Mouse (Mus musculus) neural tube, embryonic 15.5 days (tissue): Measurements from ENCODE around the gene Defb15. TPM values are rescaled to one million over a fixed set of nuclear protein-coding genes. Genes with fewer than 3 reads are reported as not detected.
"Not testable (repeated sequence)": the region's sequence is repeated elsewhere in the genome, so short reads cannot be mapped to it uniquely, and the experiment has no call there.

Source experiments
- ATAC-seq: fragments of 200-750 bp; cut with Nextera tagmentation; 2 replicates; pipeline ENCODE4 v1.8.0; 2017; ENCODE audit warnings: mild to moderate bottlenecking, moderate TSS enrichment, moderate library complexity; ENCODE audit not compliant: low FRiP score
- H3K27ac ChIP-seq: fragments of 300-500 bp; sonication (generic); replicated peaks from 2 replicates; pipeline ENCODE4 v1.5.1; 2015; ENCODE audit warnings: mild to moderate bottlenecking, inconsistent platforms
- H3K27me3 ChIP-seq: fragments of 300-500 bp; sonication (generic); replicated peaks from 2 replicates; pipeline ENCODE4 v1.6.1; 2015; ENCODE audit warnings: inconsistent platforms
- H3K36me3 ChIP-seq: fragments of 300-500 bp; sonication (generic); 2 replicates; pipeline ENCODE4 v1.6.1; 2015; ENCODE audit warnings: inconsistent platforms
- H3K4me1 ChIP-seq: fragments of 300-500 bp; sonication (generic); 2 replicates; pipeline ENCODE4 v1.6.1; 2015; ENCODE audit warnings: inconsistent platforms
- H3K4me2 ChIP-seq: fragments of 300-500 bp; sonication (generic); 2 replicates; pipeline ENCODE4 v1.6.1; 2015; ENCODE audit warnings: inconsistent platforms, mild to moderate bottlenecking, moderate library complexity
- H3K4me3 ChIP-seq: fragments of 300-500 bp; sonication (generic); replicated peaks from 2 replicates; pipeline ENCODE4 v1.5.1; 2015; ENCODE audit warnings: mild to moderate bottlenecking, inconsistent platforms
- H3K9ac ChIP-seq: fragments of 300-500 bp; sonication (generic); replicated peaks from 2 replicates; pipeline ENCODE4 v1.6.1; 2015; ENCODE audit warnings: mild to moderate bottlenecking, inconsistent platforms
- H3K9me3 ChIP-seq: fragments of 300-500 bp; sonication (generic); replicated peaks from 2 replicates; pipeline ENCODE4 v1.6.1; 2016; ENCODE audit warnings: inconsistent platforms
- WGBS: fragments of 180-500 bp; shearing (Covaris S2); methylation state at CpG from one replicate; pipeline ENCODE4 v1.1.7; 2015; ENCODE audit warnings: mixed read lengths; 5-methylcytosine and 5-hydroxymethylcytosine counted together
- polyA plus RNA-seq: library from polyadenylated mRNA; unstranded; fragments of >200 nt; fragmentation: Nextera tagmentation; extraction: Ambion mirVana; gene quantifications from 2 replicates; pipeline ENCODE4 v1.2.1, GENCODE M21; 2015

The Defb15 gene
- polyA plus RNA-seq, 1 experiment from 2014 or later: not detected

- no peaks in the 10 kb centered on the region for H3K27me3 ChIP-seq
- no peak overlapping the region for H3K27ac ChIP-seq
- H3K36me3 ChIP-seq: no peaks in the 10 kb centered on the region
- no peaks in the 10 kb centered on the region for H3K4me1 ChIP-seq
- no peaks in the 10 kb centered on the region for H3K9me3 ChIP-seq
- 94% methylated on average over 3 of the region's 3 CpGs for WGBS
- H3K4me2 ChIP-seq: no peak overlapping the region
- no peak overlapping the region for H3K4me3 ChIP-seq
- no peak for ATAC-seq
- H3K9ac ChIP-seq: no peak overlapping the region
Measured at GRCm38 (mm10) chr8:21915625-21916024, 16.9 kb downstream of the Defb15 start.

- no peaks in the 10 kb centered on the region for H3K27me3 ChIP-seq
- no peaks in the 10 kb centered on the region for H3K9me3 ChIP-seq
- H3K4me2 ChIP-seq: no peak overlapping the region
- no peaks in the 10 kb centered on the region for H3K36me3 ChIP-seq
- 29% methylated on average over 2 of the region's 2 CpGs for WGBS
- no peak overlapping the region for H3K27ac ChIP-seq
- H3K9ac ChIP-seq: no peak overlapping the region
- ATAC-seq: no peak
- H3K4me1 ChIP-seq: no peaks in the 10 kb centered on the region
- H3K4me3 ChIP-seq: no peak overlapping the region
Measured at GRCm38 (mm10) chr8:21912554-21912953, 20.0 kb downstream of the Defb15 start.

GRCm38 (mm10) chr8:21911931-21912330 lies 20.6 kb downstream of the Defb15 start:
- WGBS: 10% methylated on average over 1 of the region's 1 CpGs
- Histone ChIP-seq H3K27me3 (no peaks in the 10 kb centered on the region), H3K4me2 (no peak overlapping the region), H3K9ac (no peak overlapping the region), H3K36me3 (no peaks in the 10 kb centered on the region), H3K4me1 (no peaks in the 10 kb centered on the region), H3K4me3 (no peak overlapping the region), H3K9me3 (no peaks in the 10 kb centered on the region), H3K27ac (no peak overlapping the region)
- no peak for ATAC-seq

- ATAC-seq, H3K9ac ChIP-seq, H3K4me2 ChIP-seq, H3K4me1 ChIP-seq, H3K27ac ChIP-seq, H3K9me3 ChIP-seq, H3K27me3 ChIP-seq, H3K4me3 ChIP-seq, H3K36me3 ChIP-seq: not testable (repeated sequence)
Measured at GRCm38 (mm10) chr8:21906290-21906689, 26.2 kb downstream of the Defb15 start, which contains the start of gene Defb11. TSS of gene Defb11 (minus strand) at chr8:21906412.

GRCm38 (mm10) chr8:21885321-21885720 lies 47.2 kb downstream of the Defb15 start, which contains the start of gene Defb9:
TSS of gene Defb9 (minus strand) at chr8:21885421.
- H3K27me3 ChIP-seq, H3K9ac ChIP-seq, H3K27ac ChIP-seq, H3K36me3 ChIP-seq, ATAC-seq, H3K4me3 ChIP-seq, H3K4me2 ChIP-seq, H3K9me3 ChIP-seq, H3K4me1 ChIP-seq: not testable (repeated sequence)

Other genes starting within 250 kb of the Defb15 start
- gene AY761184, start 229.1 kb downstream of the Defb15 start, polyA plus RNA-seq: not detected in 2 replicates
- gene Defa24, start 198.2 kb downstream of the Defb15 start, polyA plus RNA-seq: 1.0 TPM in 1 of 2 replicates, not detected in the other
- not detected in 2 replicates for gene Defb50, start 109.2 kb downstream of the Defb15 start, polyA plus RNA-seq
- not detected in 2 replicates for gene Defb2, start 92.8 kb downstream of the Defb15 start, polyA plus RNA-seq
- gene Defb10, start 73.8 kb downstream of the Defb15 start, polyA plus RNA-seq: not detected in 2 replicates
- gene Defb9, start 47.3 kb downstream of the Defb15 start, polyA plus RNA-seq: not detected in 2 replicates
- not detected in 2 replicates for gene Defb11, start 26.3 kb downstream of the Defb15 start, polyA plus RNA-seq
- gene Defb35, start 5.6 kb upstream of the Defb15 start, polyA plus RNA-seq: not detected in 2 replicates
- not detected in 2 replicates for gene Defb13, start 14.1 kb upstream of the Defb15 start, polyA plus RNA-seq
- gene Fam90a1a, start 26.0 kb upstream of the Defb15 start, polyA plus RNA-seq: not detected in 2 replicates
- gene Ccdc70, start 37.1 kb upstream of the Defb15 start, polyA plus RNA-seq: not detected in 2 replicates
- gene Atp7b, start 127.6 kb upstream of the Defb15 start, polyA plus RNA-seq: 1.1 and 2.1 TPM in 2 replicates
- gene Alg11, start 128.0 kb upstream of the Defb15 start, polyA plus RNA-seq: 37.7 and 40.4 TPM in 2 replicates
- 0.56 and 0.78 TPM in 2 replicates for gene Nek5, start 192.3 kb upstream of the Defb15 start, polyA plus RNA-seq
- gene Nek3, start 233.7 kb upstream of the Defb15 start, polyA plus RNA-seq: 8.0 and 8.6 TPM in 2 replicates